Mouse (Mus musculus) hematopoietic stem cell, adult 5-6 weeks (primary cell): ENCODE results near the gene Jkamp. TPM values are rescaled to one million over a fixed set of nuclear protein-coding genes. Genes with fewer than 3 reads are reported as not detected.
A peak's percentile ranks its signal among the peaks of the same experiment; 100 is the strongest.

Experiments
- ATAC-seq, 2 experiments: fragments of 125-278 bp in 1 of 2; replicated peaks in 1 of 2; 2 replicates each; pipeline ENCODE4 v1.8.0; 2016 to 2017; ENCODE audit warnings: inconsistent platforms in 2 of 2, mild to moderate bottlenecking in 2 of 2, moderate number of reproducible peaks in 2 of 2, low read depth in 1 of 2, moderate TSS enrichment in 1 of 2; ENCODE audit not compliant: low FRiP score in 2 of 2, poor library complexity in 2 of 2, severe bottlenecking in 2 of 2, insufficient read depth in 1 of 2, low TSS enrichment in 1 of 2
- total RNA-seq: library from RNA; stranded (forward); fragments of 172-1452, 232-1000 nt; gene quantifications from 2 replicates; pipeline ENCODE4 v1.2.3, GENCODE M21; 2017

Gene Jkamp
- total RNA-seq, 1 experiment from 2014 or later: 43.1 TPM

- ATAC-seq: no peak
Measured at GRCm38 (mm10) chr12:72082370-72082769, 3.0 kb upstream of the Jkamp start.

GRCm38 (mm10) chr12:72083265-72083664 is 2.1 kb upstream of the Jkamp start:
- no peak for ATAC-seq

- peak in 1 of 2 experiments; percentile 1; a peak in 1 of 4 replicates for ATAC-seq
Measured at GRCm38 (mm10) chr12:72084261-72085023, 947 bp upstream of the Jkamp start.

GRCm38 (mm10) chr12:72085024-72085328 is 413 bp upstream of the Jkamp start:
- peak in 1 of 2 experiments; percentile 9; a peak in 2 of 4 replicates for ATAC-seq

GRCm38 (mm10) chr12:72086166-72086825 is 907 bp downstream of the Jkamp start:
- peak in 1 of 2 experiments; percentile 27; a peak in 1 of 4 replicates for ATAC-seq

GRCm38 (mm10) chr12:72089802-72090201 is 4.4 kb downstream of the Jkamp start:
- no peak for ATAC-seq

- ATAC-seq: no peak
Measured at GRCm38 (mm10) chr12:72096966-72097365, 11.6 kb downstream of the Jkamp start.

- ATAC-seq: no peak
Measured at GRCm38 (mm10) chr12:72102776-72103175, 17.4 kb downstream of the Jkamp start.

- ATAC-seq: no peak
Measured at GRCm38 (mm10) chr12:72104027-72104426, 18.6 kb downstream of the Jkamp start.

GRCm38 (mm10) chr12:72104525-72105281 is 19.3 kb downstream of the Jkamp start:
- peak; percentile 81 to 83 for ATAC-seq

- ATAC-seq: no peak
Measured at GRCm38 (mm10) chr12:72115126-72115525, 29.7 kb downstream of the Jkamp start.

- no peak for ATAC-seq
Measured at GRCm38 (mm10) chr12:72115686-72116345, 30.4 kb downstream of the Jkamp start.

GRCm38 (mm10) chr12:72129203-72129602 is 43.8 kb downstream of the Jkamp start:
- ATAC-seq: no peak

GRCm38 (mm10) chr12:72150786-72151185 is 65.4 kb downstream of the Jkamp start:
- no peak for ATAC-seq
